Mouse (Mus musculus) heart, adult 11 months (tissue): ENCODE data around the gene Hs3st1.
"Not testable (repeated sequence)": the region's sequence is repeated elsewhere in the genome, so short reads cannot be mapped to it uniquely, and the experiment has no call there.

ENCODE experiments used
- DNase-seq: peaks from one replicate; pipeline ENCODE4 v3.0.0; 2022

The Hs3st1 gene

GRCm38 (mm10) chr5:39755375-39755774 lies at the start of gene Hs3st1:
Gene Hs3st1 (minus strand): TSS chr5:39755475.
- DNase-seq: not testable (repeated sequence)

- no peak for DNase-seq
These were observed 49.4 kb upstream of the Hs3st1 start for GRCm38 (mm10) chr5:39804663-39805062.

GRCm38 (mm10) chr5:39803941-39804340 lies 48.7 kb upstream of the Hs3st1 start:
- DNase-seq: no peak

- no peak for DNase-seq
These were observed 48.2 kb upstream of the Hs3st1 start for GRCm38 (mm10) chr5:39803457-39803856.

- DNase-seq: no peak
These were observed 46.8 kb upstream of the Hs3st1 start for GRCm38 (mm10) chr5:39802110-39802509.

- DNase-seq: no peak
These were observed 21.9 kb upstream of the Hs3st1 start for GRCm38 (mm10) chr5:39777094-39777710.

- no peak for DNase-seq
These were observed 16.5 kb upstream of the Hs3st1 start for GRCm38 (mm10) chr5:39771680-39772348.

- DNase-seq: no peak
These were observed 6.6 kb upstream of the Hs3st1 start for GRCm38 (mm10) chr5:39761682-39762456.

- no peak for DNase-seq
These were observed 3.7 kb upstream of the Hs3st1 start for GRCm38 (mm10) chr5:39758890-39759475.

GRCm38 (mm10) chr5:39736843-39737242 lies 18.4 kb downstream of the Hs3st1 start:
- DNase-seq: no peak

- DNase-seq: peak; percentile 35
These were observed 21.4 kb downstream of the Hs3st1 start for GRCm38 (mm10) chr5:39733750-39734443.

- no peak for DNase-seq
These were observed 22.1 kb downstream of the Hs3st1 start for GRCm38 (mm10) chr5:39733013-39733749.

- DNase-seq: no peak
These were observed 39.4 kb downstream of the Hs3st1 start for GRCm38 (mm10) chr5:39715694-39716550.

GRCm38 (mm10) chr5:39715193-39715592 lies 40.1 kb downstream of the Hs3st1 start:
- peak; percentile 88 for DNase-seq

- no peak for DNase-seq
These were observed 49.7 kb downstream of the Hs3st1 start for GRCm38 (mm10) chr5:39705539-39705938.

- peak; percentile 11 for DNase-seq
These were observed 94.4 kb downstream of the Hs3st1 start for GRCm38 (mm10) chr5:39660826-39661225.

- DNase-seq: no peak
These were observed 95.9 kb downstream of the Hs3st1 start for GRCm38 (mm10) chr5:39659417-39659816.

- DNase-seq: no peak
These were observed 110.4 kb downstream of the Hs3st1 start for GRCm38 (mm10) chr5:39644827-39645380.

GRCm38 (mm10) chr5:39643924-39644826 lies 111.1 kb downstream of the Hs3st1 start:
- peak; percentile 99 for DNase-seq
